Comparison of ENCODE assay signal across 8 mouse cellular contexts in genomic region chr11:74770595-74771207, GRCm38 (mm10). TPM values are rescaled to one million over a fixed set of nuclear protein-coding genes. Genes with fewer than 3 reads are reported as not detected.
DNase-seq lines count a peak whose midpoint lies in the region; ATAC-seq and TF ChIP-seq lines count a peak whose summit lies in the region.

TSS of gene Mettl16 (plus strand) at chr11:74770830.

- H3K36me3 ChIP-seq in C2C12 (ENCODE audit: control insufficient read depth, insufficient read depth), result peaks cover 27% of the 10 kb centered on the region
- H3K36me3 ChIP-seq in erythroblast, embryonic 14.5 days (ENCODE audit: control insufficient read depth), result peaks cover 22% of the 10 kb centered on the region
- H3K36me3 ChIP-seq in heart, embryonic 11.5 days (ENCODE audit: control insufficient read depth, insufficient read depth, low read length), result peaks cover 14% of the 10 kb centered on the region
- peaks cover 19% of the 10 kb centered on the region for H3K36me3 ChIP-seq in kidney, embryonic 16.5 days (ENCODE audit: insufficient read depth, low read length)
- peaks cover 4% of the 10 kb centered on the region; the same call in 1 of the 2 replicates for H3K36me3 ChIP-seq in liver, adult 2 months (ENCODE audit: control insufficient read depth, insufficient read depth, low read length)
- H3K36me3 ChIP-seq in myocyte (ENCODE audit: control insufficient read depth, insufficient read depth), result no peaks in the 10 kb centered on the region
- peaks cover 7% of the 10 kb centered on the region for H3K36me3 ChIP-seq in splenic B cell, adult 2 months (ENCODE audit: control insufficient read depth, insufficient read depth, low read length, poor library complexity, severe bottlenecking)

- DNase-seq in brain, embryonic 14.5 days (ENCODE audit: low read depth), result peak; percentile 99
- peak; percentile 87 for DNase-seq in liver, adult 2 months (ENCODE audit: extremely low read depth, low read depth, low spot score)
- peak; percentile 98 for DNase-seq in splenic B cell, adult 2 months (ENCODE audit: low read depth, low spot score)

- H3K27me3 ChIP-seq in C2C12 (ENCODE audit: control insufficient read depth, insufficient read depth, insufficient read length) (no peaks in the 10 kb centered on the region), myocyte (ENCODE audit: control insufficient read depth, insufficient read depth, insufficient read length) (no peaks in the 10 kb centered on the region)
- H3K27me3 ChIP-seq in erythroblast, embryonic 14.5 days (ENCODE audit: control insufficient read depth), result no peaks in the 10 kb centered on the region
- H3K27me3 ChIP-seq in heart, embryonic 11.5 days (ENCODE audit: control insufficient read depth, insufficient read depth, low read length), result no peaks in the 10 kb centered on the region
- H3K27me3 ChIP-seq in kidney, embryonic 16.5 days (ENCODE audit: insufficient read depth, low read length), result no peaks in the 10 kb centered on the region
- H3K27me3 ChIP-seq in liver, adult 2 months (ENCODE audit: control insufficient read depth, insufficient read depth, low read length), result no peaks in the 10 kb centered on the region
- no peaks in the 10 kb centered on the region for H3K27me3 ChIP-seq in splenic B cell, adult 2 months (ENCODE audit: control insufficient read depth, insufficient read depth, low read length, poor library complexity, severe bottlenecking)

- peak within 1 kb of the TSS; percentile 77 for H3K4me2 ChIP-seq in heart, embryonic 11.5 days
- H3K4me2 ChIP-seq in kidney, embryonic 16.5 days (replicated peaks; ENCODE audit: low read depth, low read length), result peak within 1 kb of the TSS; percentile 75
- H3K4me2 ChIP-seq in myocyte (ENCODE audit: low read depth), result peak within 1 kb of the TSS; percentile 96

- ATAC-seq in heart, embryonic 11.5 days (replicated peaks; ENCODE audit: insufficient number of reproducible peaks, low FRiP score, low TSS enrichment), result peak; percentile 89
- ATAC-seq in kidney, embryonic 16.5 days (ENCODE audit: low FRiP score, low TSS enrichment), result peak; percentile 97

- H3ac ChIP-seq in C2C12 (ENCODE audit: control insufficient read depth, insufficient read length, low read depth) (peak within 1 kb of the TSS; percentile 42), myocyte (ENCODE audit: control insufficient read depth, insufficient read length) (peak within 1 kb of the TSS; percentile 37)

- under 1% methylated on average over 43 of the region's 43 CpGs for WGBS in heart, embryonic 11.5 days (ENCODE audit: insufficient replicate concordance)
- under 1% methylated on average over 43 of the region's 43 CpGs for WGBS in kidney, embryonic 16.5 days
- under 1% methylated on average over 43 of the region's 43 CpGs for WGBS in liver, adult 2 months

- H3K79me2 ChIP-seq in C2C12 (ENCODE audit: control insufficient read depth, insufficient read depth) (peaks cover 51% of the 10 kb centered on the region), myocyte (ENCODE audit: control insufficient read depth, insufficient read depth) (peaks cover 32% of the 10 kb centered on the region)
- peaks cover 3% of the 10 kb centered on the region; the same call in 1 of the 2 replicates for H3K79me2 ChIP-seq in liver, adult 2 months (ENCODE audit: control insufficient read depth, insufficient read depth, low read length)

- H3K9me3 ChIP-seq in erythroblast, embryonic 14.5 days (ENCODE audit: control insufficient read depth, low read length), result no peaks in the 10 kb centered on the region
- no peaks in the 10 kb centered on the region for H3K9me3 ChIP-seq in heart, embryonic 11.5 days (replicated peaks; ENCODE audit: control insufficient read depth, low read length)
- no peaks in the 10 kb centered on the region for H3K9me3 ChIP-seq in kidney, embryonic 16.5 days (ENCODE audit: low read length)

- H3K4me1 ChIP-seq in erythroblast, embryonic 14.5 days (ENCODE audit: control insufficient read depth), result peaks cover 26% of the 10 kb centered on the region
- peaks cover 8% of the 10 kb centered on the region for H3K4me1 ChIP-seq in heart, embryonic 11.5 days (ENCODE audit: control insufficient read depth, insufficient read depth, low read length)
- peaks cover 15% of the 10 kb centered on the region for H3K4me1 ChIP-seq in kidney, embryonic 16.5 days (ENCODE audit: insufficient read depth, low read length)
- H3K4me1 ChIP-seq in liver, adult 2 months (ENCODE audit: control insufficient read depth, insufficient read depth, low read length), result peaks cover 2% of the 10 kb centered on the region; the same call in 1 of the 2 replicates

- peak within 1 kb of the TSS; percentile 87 for H3K9ac ChIP-seq in heart, embryonic 11.5 days (ENCODE audit: low read depth, low read length)
- H3K9ac ChIP-seq in kidney, embryonic 16.5 days (replicated peaks; ENCODE audit: low read length), result peak within 1 kb of the TSS; percentile 86
- H3K9ac ChIP-seq in liver, adult 2 months (ENCODE audit: low read depth, low read length), result peak within 1 kb of the TSS; percentile 74

- H3K4me3 ChIP-seq in C2C12 (ENCODE audit: insufficient read depth, poor library complexity, severe bottlenecking) (peak within 1 kb of the TSS; percentile 75), myocyte (peak within 1 kb of the TSS; percentile 92)
- H3K4me3 ChIP-seq in erythroblast, embryonic 14.5 days (replicated peaks), result peak within 1 kb of the TSS; percentile 81
- H3K4me3 ChIP-seq in heart, embryonic 11.5 days (ENCODE audit: low read depth, low read length), result peak within 1 kb of the TSS; percentile 80
- H3K4me3 ChIP-seq in kidney, embryonic 16.5 days (ENCODE audit: low read length), result peak within 1 kb of the TSS; percentile 82
- H3K4me3 ChIP-seq in liver, adult 2 months (ENCODE audit: insufficient read depth, low read depth, low read length), result peak within 1 kb of the TSS; percentile 77

- TF ChIP-seq POLR2A in brain, embryonic 14.5 days (IDR thresholded peaks at IDR 0.05; ENCODE audit: borderline replicate concordance, extremely low read depth, insufficient read depth, insufficient read length, poor library complexity, severe bottlenecking), result peak; percentile 78; the same call in 1 of the 2 replicates
- 0 out of 2 replicates have a peak, but pooled peaks have one; percentile 36 for TF ChIP-seq POLR2A in liver, adult 2 months (IDR thresholded peaks at IDR 0.05; ENCODE audit: extremely low read depth, insufficient read depth, low read length)
- peak; percentile 96 for TF ChIP-seq POLR2A in myocyte (IDR thresholded peaks at IDR 0.05; ENCODE audit: insufficient read length, low read depth)

- H3K79me3 ChIP-seq in C2C12 (ENCODE audit: low read depth), result peaks cover 46% of the 10 kb centered on the region

- TF ChIP-seq CTCF in C2C12 (IDR thresholded peaks at IDR 0.05; ENCODE audit: control insufficient read depth, insufficient read depth, insufficient read length), result no peak
- no peak for TF ChIP-seq CTCF in brain, embryonic 14.5 days (IDR thresholded peaks at IDR 0.05; ENCODE audit: borderline replicate concordance, extremely low read depth, insufficient read depth, insufficient read length)
- TF ChIP-seq CTCF in liver, adult 2 months (IDR thresholded peaks at IDR 0.05; ENCODE audit: low read depth, low read length), result no peak

- H3K27ac ChIP-seq in heart, embryonic 11.5 days (ENCODE audit: low read depth, low read length), result peak within 1 kb of the TSS; percentile 88
- peak within 1 kb of the TSS; percentile 95 for H3K27ac ChIP-seq in kidney, embryonic 16.5 days (ENCODE audit: low read length)
- peak within 1 kb of the TSS; percentile 48 for H3K27ac ChIP-seq in liver, adult 2 months (replicated peaks; ENCODE audit: insufficient read depth, low read depth, low read length)

TF ChIP-seq in C2C12, 6 proteins besides CTCF, POLR2A, EP300 and RAD21:
- TF ChIP-seq MAX (IDR thresholded peaks at IDR 0.05) (peak; percentile 61), MYOD1 (IDR thresholded peaks at IDR 0.05; ENCODE audit: control insufficient read depth, insufficient read length, low read depth) (no peak), USF1 (IDR thresholded peaks at IDR 0.05; ENCODE audit: low read depth) (no peak), CEBPB (IDR thresholded peaks at IDR 0.05; ENCODE audit: low read depth) (peak; percentile 0)

TF ChIP-seq in myocyte, 11 proteins besides CTCF, POLR2A, EP300 and RAD21:
- TF ChIP-seq MYOD1 (IDR thresholded peaks at IDR 0.05; ENCODE audit: control insufficient read depth in 1 of 3, insufficient read length in 2 of 3, low read depth in 2 of 3) (peak in 1 of 3 experiments; percentile 37), MYOG (IDR thresholded peaks at IDR 0.05; ENCODE audit: control insufficient read depth in 1 of 3, insufficient read depth in 1 of 3, insufficient read length in 2 of 3, low read depth in 2 of 3) (no peak), MAX (IDR thresholded peaks at IDR 0.05; ENCODE audit: low read depth) (no peak), REST (IDR thresholded peaks at IDR 0.05; ENCODE audit: insufficient read depth, insufficient read length) (peak; percentile 35), POLR2AphosphoS2 (IDR thresholded peaks at IDR 0.05; ENCODE audit: insufficient read length, low read depth) (peak; percentile 94)

RNA-seq across cellular contexts. Expression of gene Mettl16, which starts in this region (rescaled TPM):
- polyA plus RNA-seq in C2C12 (2012; fragmentation: generic; extraction: Trizol) (17.3 TPM), myocyte (2012; fragmentation: generic; extraction: Trizol) (10.9 TPM)
- 13.5 and 18.5 TPM in 2 replicates for polyA plus RNA-seq in brain, embryonic 14.5 days (2012; rRNA removed)
- 0.70 and 1.2 TPM in 2 replicates for polyA plus RNA-seq in erythroblast, embryonic 14.5 days (2012)
- polyA plus RNA-seq in heart, embryonic 11.5 days (2014; fragmentation: Nextera tagmentation; extraction: Ambion mirVana), result 28.5 and 29.5 TPM in 2 replicates
- 53.3 and 59.4 TPM in 2 replicates for polyA plus RNA-seq in kidney, embryonic 16.5 days (2015; fragmentation: Nextera tagmentation; extraction: Ambion mirVana)
- 4.5 and 5.1 TPM in 2 replicates for total RNA-seq in liver, adult 2 months (2014; rRNA removed)
- polyA plus RNA-seq in liver, adult 2 months (2012; rRNA removed), result 2.7 and 3.4 TPM in 2 replicates

Comparison
In these comparisons a context has a peak if more than half of its experiments do, and no peak if none do; other contexts are left out.
1. Peak in every context shown above with its lines: DNase-seq, ATAC-seq, H3K4me3 ChIP-seq and H3K27ac ChIP-seq.
2. POLR2A ChIP-seq: peak in every context shown above with its lines; median percentile 96 in myocyte; 78 in brain, embryonic 14.5 days; 36 in liver, adult 2 months.